Comparison of ENCODE assay signal across 9 mouse cellular contexts in genomic region chr5:75247070-75247740, GRCm38 (mm10).
DNase-seq lines count a peak whose midpoint lies in the region.
"Had no signal": no experiment of that assay in that cellular context is flagged by ENCODE, and none has a peak within 500 bp of the region (broad histone marks: within the 10 kb centered on the region; RNA-seq: fewer than 3 reads in every experiment).

No protein-coding gene starts in this region.

- intact Hi-C loops in left cerebral cortex, postnatal 25 days (cut with DNase I), result no loop called here

- DNase-seq in left cerebral cortex, adult 18-20 months (ENCODE audit: low spot score in 2 of 2), result peak; percentile 17 to 52
- DNase-seq in left cerebral cortex, adult 11 months (ENCODE audit: low spot score), result no peak
- DNase-seq in frontal cortex, postnatal 36 days (ENCODE audit: low spot score in 2 of 2), result peak; percentile 52 to 60
- peak; percentile 54 to 70 for DNase-seq in left cerebral cortex, postnatal 25 days (ENCODE audit: low spot score in 2 of 2)
- peak; percentile 59 for DNase-seq in right cerebral cortex, postnatal 25 days
- no peak for DNase-seq in gastrocnemius, postnatal 10 days
- DNase-seq in urinary bladder, postnatal 36 days (ENCODE audit: low spot score in 2 of 2), result no peak
- DNase-seq: kidney, adult 11 months; thymus, adult 2 months had no signal

Comparison
In these comparisons a context has a peak if more than half of its experiments do, and no peak if none do; other contexts are left out.
1. DNase-seq: peak in left cerebral cortex, adult 18-20 months (2 of 2), frontal cortex, postnatal 36 days (2 of 2), left cerebral cortex, postnatal 25 days (2 of 2) and right cerebral cortex, postnatal 25 days (single experiment); none in left cerebral cortex, adult 11 months (single experiment), gastrocnemius, postnatal 10 days (single experiment) and urinary bladder, postnatal 36 days (0 of 2).